Mouse (Mus musculus) neural tube, embryonic 14.5 days (tissue): ENCODE data around the gene Fdxacb1. TPM values are rescaled to one million over a fixed set of nuclear protein-coding genes. Genes with fewer than 3 reads are reported as not detected.

Source experiments
- ATAC-seq: fragments of 200-750 bp; cut with Nextera tagmentation; 2 replicates; pipeline ENCODE4 v1.8.0; 2017; ENCODE audit warnings: low read depth, mild to moderate bottlenecking, moderate TSS enrichment, moderate library complexity
- H3K27ac ChIP-seq: fragments of 300-500 bp; sonication (generic); 2 replicates; pipeline ENCODE4 v1.5.1; 2014; ENCODE audit warnings: low read depth, mild to moderate bottlenecking, control low read depth, low read length, moderate library complexity, mixed read lengths
- H3K27me3 ChIP-seq: fragments of 300-500 bp; sonication (generic); 2 replicates; pipeline ENCODE4 v1.6.1; 2014; ENCODE audit warnings: low read length; ENCODE audit not compliant: control insufficient read depth, insufficient read depth
- H3K36me3 ChIP-seq: fragments of 300-500 bp; sonication (generic); 2 replicates; pipeline ENCODE4 v1.6.1; 2014; ENCODE audit warnings: low read length, mixed read lengths; ENCODE audit not compliant: control insufficient read depth, insufficient read depth
- H3K4me1 ChIP-seq: fragments of 300-500 bp; sonication (generic); 2 replicates; pipeline ENCODE4 v1.6.1; 2014; ENCODE audit warnings: low read length; ENCODE audit not compliant: control insufficient read depth, insufficient read depth
- H3K4me2 ChIP-seq: fragments of 300-500 bp; sonication (generic); 2 replicates; pipeline ENCODE4 v1.6.1; 2014; ENCODE audit warnings: mild to moderate bottlenecking, low read depth, low read length, control low read depth
- H3K4me3 ChIP-seq: fragments of 300-500 bp; sonication (generic); 2 replicates; pipeline ENCODE4 v1.5.1; 2014; ENCODE audit warnings: low read depth, low read length, control low read depth, mixed read lengths
- H3K9ac ChIP-seq: fragments of 300-500 bp; sonication (generic); replicated peaks from 2 replicates; pipeline ENCODE4 v1.6.1; 2014; ENCODE audit warnings: low read depth, mild to moderate bottlenecking, control low read depth, low read length, mixed read lengths
- H3K9me3 ChIP-seq: fragments of 300-500 bp; sonication (generic); 2 replicates; pipeline ENCODE4 v1.6.1; 2016; ENCODE audit warnings: low read length; ENCODE audit not compliant: control insufficient read depth
- WGBS: fragments of 180-500 bp; shearing (Covaris S2); extraction: QIAGEN DNeasy Blood & Tissue Kit; methylation state at CpG from one replicate; pipeline ENCODE4 v1.1.7; 2014; 5-methylcytosine and 5-hydroxymethylcytosine counted together
- polyA plus RNA-seq: library from polyadenylated mRNA; unstranded; fragments of >200 nt; fragmentation: Nextera tagmentation; extraction: Ambion mirVana; gene quantifications from 2 replicates; pipeline ENCODE4 v1.2.1, GENCODE M21; 2014

Fdxacb1 gene
- polyA plus RNA-seq, 1 experiment from 2014 or later = 11.5 TPM

GRCm38 (mm10) chr9:50742744-50743143 lies 25.3 kb upstream of the Fdxacb1 start:
- Histone ChIP-seq H3K36me3 (no peaks in the 10 kb centered on the region), H3K27ac (no peak overlapping the region), H3K4me3 (no peak overlapping the region), H3K27me3 (no peaks in the 10 kb centered on the region), H3K9ac (no peak overlapping the region), H3K4me1 (0 out of 2 replicates have a peak, but pooled peaks cover 6% of the 10 kb centered on the region), H3K4me2 (no peak overlapping the region), H3K9me3 (no peaks in the 10 kb centered on the region)
- ATAC-seq = no peak
- 84% methylated on average over 2 of the region's 2 CpGs for WGBS

DNA sequence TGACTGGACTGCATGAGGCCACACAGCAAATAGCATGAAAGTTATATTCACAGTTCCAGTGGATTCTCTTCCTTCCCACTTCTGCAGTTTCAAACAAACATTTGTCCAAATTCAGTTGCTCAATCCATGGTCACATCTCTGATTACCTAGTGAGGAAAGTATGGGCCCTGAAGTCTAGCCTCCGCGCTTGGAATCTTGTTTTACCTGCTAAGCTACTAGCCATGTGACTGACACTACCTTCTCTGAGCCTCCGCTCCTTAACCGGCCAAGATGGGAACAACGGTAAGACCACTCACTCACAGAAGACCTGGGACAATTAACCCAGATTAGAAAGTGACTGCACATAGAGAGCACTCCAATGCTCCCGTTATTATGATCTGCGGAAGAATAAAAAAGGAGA lies 22.2 kb upstream of the Fdxacb1 start:
- H3K36me3 ChIP-seq = no peaks in the 10 kb centered on the region
- H3K9ac ChIP-seq = no peak overlapping the region
- no peak for ATAC-seq
- H3K27ac ChIP-seq = no peak overlapping the region
- no peaks in the 10 kb centered on the region for H3K27me3 ChIP-seq
- no peaks in the 10 kb centered on the region for H3K4me1 ChIP-seq
- peak overlapping the region; percentile 51 for H3K4me2 ChIP-seq
- H3K4me3 ChIP-seq = peak overlapping the region; percentile 22
- 14% methylated on average over 7 of the region's 7 CpGs for WGBS
- no peaks in the 10 kb centered on the region for H3K9me3 ChIP-seq

DNA sequence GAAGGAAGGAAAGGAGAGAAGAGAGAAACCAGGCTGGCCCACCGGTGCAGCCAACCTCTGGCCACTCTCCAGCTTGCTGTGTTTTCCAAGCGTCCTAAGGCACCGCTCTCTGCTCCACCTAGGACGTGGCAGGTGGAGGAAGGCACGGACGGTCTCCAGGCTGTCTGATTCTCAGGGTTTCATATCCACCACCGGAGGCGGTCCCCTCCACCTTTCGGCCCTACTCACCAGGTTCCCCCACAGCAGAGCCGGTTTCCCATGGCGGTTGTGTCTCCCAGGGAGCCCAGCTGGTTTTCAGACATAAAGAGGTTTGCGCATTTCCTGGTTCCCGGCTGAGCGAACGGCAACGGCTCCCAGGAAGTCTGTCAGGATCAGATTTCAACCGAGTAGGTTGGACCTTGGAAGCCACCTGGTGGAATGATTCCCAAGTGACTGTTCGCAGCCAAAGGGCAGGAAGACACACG lies 21.8 kb upstream of the Fdxacb1 start, which contains the start of gene 2310030G06Rik:
TSS of gene 2310030G06Rik (minus strand) at position 323 of the 464 bp plus-strand sequence.
- 2% methylated on average over 19 of the region's 19 CpGs for WGBS

DNA sequence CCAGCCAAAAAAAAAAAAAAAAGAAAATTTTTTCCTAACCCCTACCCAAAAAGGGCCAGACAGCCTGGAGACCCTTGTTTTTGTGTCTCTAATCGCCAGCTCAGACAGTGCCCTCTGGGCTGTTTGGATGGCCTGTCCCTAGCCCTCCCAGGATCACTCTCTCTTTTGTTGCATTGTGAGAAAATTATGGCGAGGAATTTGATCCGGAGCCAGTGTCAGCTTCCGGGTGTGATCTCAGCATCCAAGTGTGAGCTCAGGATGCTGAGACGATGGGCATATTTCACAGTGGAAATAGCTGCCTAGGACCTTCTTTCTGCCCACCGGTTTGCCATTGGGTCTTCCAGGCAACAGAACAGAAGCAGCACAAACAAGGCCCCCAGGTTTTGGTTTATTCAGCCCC lies 17.3 kb upstream of the Fdxacb1 start:
- Histone ChIP-seq H3K36me3 (no peaks in the 10 kb centered on the region), H3K4me1 (no peaks in the 10 kb centered on the region), H3K4me3 (no peak overlapping the region), H3K27ac (no peak overlapping the region), H3K4me2 (no peak overlapping the region), H3K9me3 (no peaks in the 10 kb centered on the region), H3K27me3 (no peaks in the 10 kb centered on the region), H3K9ac (no peak overlapping the region)
- ATAC-seq = no peak
- 57% methylated on average over 6 of the region's 6 CpGs for WGBS

More for the DNA sequence above, 21.8 kb upstream of the Fdxacb1 start, which contains the start of gene 2310030G06Rik:
- Histone ChIP-seq H3K36me3 (no peaks in the 10 kb centered on the region), H3K4me2 (peak within 1 kb of the TSS; percentile 51), H3K4me3 (peak within 1 kb of the TSS; percentile 22), H3K4me1 (no peaks in the 10 kb centered on the region), H3K9me3 (no peaks in the 10 kb centered on the region), H3K27me3 (no peaks in the 10 kb centered on the region), H3K9ac (no peak within 1 kb of the TSS), H3K27ac (no peak within 1 kb of the TSS)
- ATAC-seq = 0 out of 2 replicates have a peak, but pooled peaks have one; percentile 34

GRCm38 (mm10) chr9:50751323-50751722 lies 16.7 kb upstream of the Fdxacb1 start, which contains the start of gene Cryab:
TSS of gene Cryab (plus strand) at chr9:50751325.
- Histone ChIP-seq H3K4me3 (no peak within 1 kb of the TSS), H3K9me3 (no peaks in the 10 kb centered on the region), H3K4me1 (no peaks in the 10 kb centered on the region), H3K36me3 (no peaks in the 10 kb centered on the region), H3K27me3 (no peaks in the 10 kb centered on the region), H3K27ac (no peak within 1 kb of the TSS), H3K4me2 (no peak within 1 kb of the TSS), H3K9ac (no peak within 1 kb of the TSS)
- ATAC-seq = no peak
- WGBS = 79% methylated on average over 22 of the region's 22 CpGs

GRCm38 (mm10) chr9:50752054-50752602 lies 15.9 kb upstream of the Fdxacb1 start, which contains the start of gene Hspb2:
TSS of gene Hspb2 (minus strand) at chr9:50752354.
- WGBS = 76% methylated on average over 14 of the region's 14 CpGs
- ATAC-seq = no peak
- H3K27me3 ChIP-seq = no peaks in the 10 kb centered on the region
- no peak within 1 kb of the TSS for H3K4me2 ChIP-seq
- no peak within 1 kb of the TSS for H3K9ac ChIP-seq
- no peak within 1 kb of the TSS for H3K4me3 ChIP-seq
- H3K9me3 ChIP-seq = no peaks in the 10 kb centered on the region
- no peaks in the 10 kb centered on the region for H3K4me1 ChIP-seq
- H3K27ac ChIP-seq = no peak within 1 kb of the TSS
- H3K36me3 ChIP-seq = no peaks in the 10 kb centered on the region

- WGBS = 80% methylated on average over 17 of the region's 17 CpGs
- Histone ChIP-seq H3K9ac (no peak overlapping the region), H3K27ac (no peak overlapping the region), H3K27me3 (no peaks in the 10 kb centered on the region), H3K36me3 (no peaks in the 10 kb centered on the region), H3K4me1 (no peaks in the 10 kb centered on the region), H3K4me3 (no peak overlapping the region), H3K4me2 (no peak overlapping the region), H3K9me3 (no peaks in the 10 kb centered on the region)
- no peak for ATAC-seq
These were observed 15.0 kb upstream of the Fdxacb1 start for GRCm38 (mm10) chr9:50752784-50753615.

DNA sequence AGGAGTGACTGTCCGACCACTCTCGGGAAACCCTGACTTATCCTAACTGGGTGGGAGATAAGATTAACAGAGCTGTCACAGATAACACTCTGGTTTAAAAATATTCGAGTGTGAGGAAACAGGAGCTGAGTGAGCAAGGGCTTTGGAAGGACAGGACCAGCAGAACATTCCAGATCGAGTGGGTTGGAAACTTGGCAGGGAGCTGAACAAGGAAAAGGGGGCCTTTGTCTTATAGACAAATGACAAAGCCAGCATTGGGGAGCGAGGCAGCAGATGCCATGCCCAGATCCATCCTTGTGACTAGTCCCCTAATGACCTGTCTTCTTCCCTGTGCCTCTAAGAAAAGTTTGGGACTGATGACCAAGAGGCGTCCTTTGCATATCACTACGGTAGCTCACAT lies 14.1 kb upstream of the Fdxacb1 start:
- Histone ChIP-seq H3K9me3 (no peaks in the 10 kb centered on the region), H3K4me3 (no peak overlapping the region), H3K27me3 (no peaks in the 10 kb centered on the region), H3K36me3 (no peaks in the 10 kb centered on the region), H3K27ac (no peak overlapping the region), H3K9ac (no peak overlapping the region), H3K4me2 (no peak overlapping the region), H3K4me1 (no peaks in the 10 kb centered on the region)
- 76% methylated on average over 7 of the region's 7 CpGs for WGBS
- ATAC-seq = no peak

DNA sequence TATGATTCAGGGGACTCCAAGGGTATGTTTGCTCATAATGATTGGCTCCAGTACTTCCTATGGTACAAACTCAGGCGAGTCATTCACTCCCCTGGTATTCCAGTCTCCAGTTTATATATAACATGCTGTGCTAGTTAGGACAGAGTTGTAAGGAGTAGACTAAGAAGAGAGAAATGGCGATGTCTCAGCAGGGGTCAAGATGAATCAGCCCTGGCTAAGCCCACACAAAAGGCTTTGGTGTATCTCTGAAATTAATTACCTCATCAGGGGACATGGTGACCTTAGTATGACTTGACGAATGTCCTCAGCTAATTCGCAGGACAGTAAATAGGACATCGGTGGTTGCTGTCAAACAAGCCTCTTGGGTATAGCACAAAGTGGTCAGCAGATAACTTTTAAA lies 11.3 kb upstream of the Fdxacb1 start:
- 26% methylated on average over 5 of the region's 5 CpGs for WGBS
- Histone ChIP-seq H3K4me1 (no peaks in the 10 kb centered on the region), H3K9ac (no peak overlapping the region), H3K27me3 (no peaks in the 10 kb centered on the region), H3K4me3 (no peak overlapping the region), H3K27ac (no peak overlapping the region), H3K36me3 (no peaks in the 10 kb centered on the region), H3K4me2 (no peak overlapping the region), H3K9me3 (no peaks in the 10 kb centered on the region)
- no peak for ATAC-seq
